Mouse (Mus musculus) hindbrain, embryonic 14.5 days (tissue): Measurements from ENCODE around the gene Gm10226. TPM values are rescaled to one million over a fixed set of nuclear protein-coding genes. Genes with fewer than 3 reads are reported as not detected.
"Not testable (repeated sequence)": the region's sequence is repeated elsewhere in the genome, so short reads cannot be mapped to it uniquely, and the experiment has no call there.

Experiments
- ATAC-seq: fragments of 200-750 bp; cut with Nextera tagmentation; 2 replicates; pipeline ENCODE4 v1.8.0; 2017; ENCODE audit warnings: moderate number of reproducible peaks, mild to moderate bottlenecking, moderate TSS enrichment, moderate library complexity; ENCODE audit not compliant: low FRiP score
- DNase-seq: peaks from one replicate; pipeline ENCODE4 v3.0.0-alpha.2; 2015; ENCODE audit warnings: low spot score
- H3K27ac ChIP-seq: fragments of 300-500 bp; sonication (generic); 2 replicates; pipeline ENCODE4 v1.5.1; 2014; ENCODE audit warnings: mild to moderate bottlenecking, moderate library complexity
- H3K27me3 ChIP-seq: fragments of 300-500 bp; sonication (generic); 2 replicates; pipeline ENCODE4 v1.6.1; 2014; ENCODE audit warnings: mild to moderate bottlenecking, low read length, mixed read lengths; ENCODE audit not compliant: control insufficient read depth, insufficient read depth
- H3K36me3 ChIP-seq: fragments of 300-500 bp; sonication (generic); replicated peaks from 2 replicates; pipeline ENCODE4 v1.6.1; 2014; ENCODE audit not compliant: control insufficient read depth, insufficient read depth
- H3K4me1 ChIP-seq: fragments of 300-500 bp; sonication (generic); replicated peaks from 2 replicates; pipeline ENCODE4 v1.6.1; 2014; ENCODE audit warnings: antibody characterized with exemption, low read length, mixed read lengths; ENCODE audit not compliant: control insufficient read depth, insufficient read depth
- H3K4me2 ChIP-seq: fragments of 300-500 bp; sonication (generic); replicated peaks from 2 replicates; pipeline ENCODE4 v1.6.1; 2014; ENCODE audit warnings: mild to moderate bottlenecking, moderate library complexity
- H3K4me3 ChIP-seq: fragments of 300-500 bp; sonication (generic); replicated peaks from 2 replicates; pipeline ENCODE4 v1.5.1; 2014; ENCODE audit warnings: mild to moderate bottlenecking, low read length
- H3K9ac ChIP-seq: fragments of 300-500 bp; sonication (generic); 2 replicates; pipeline ENCODE4 v1.6.1; 2014
- H3K9me3 ChIP-seq: fragments of 300-500 bp; sonication (generic); 2 replicates; pipeline ENCODE4 v1.6.1; 2016; ENCODE audit warnings: low read length; ENCODE audit not compliant: control insufficient read depth
- WGBS: fragments of 180-500 bp; shearing (Covaris S2); extraction: QIAGEN DNeasy Blood & Tissue Kit; methylation state at CpG from one replicate; pipeline ENCODE4 v1.1.7; 2014; 5-methylcytosine and 5-hydroxymethylcytosine counted together
- polyA plus RNA-seq: library from polyadenylated mRNA; unstranded; fragments of >200 nt; fragmentation: Nextera tagmentation; extraction: Ambion mirVana; gene quantifications from 2 replicates; pipeline ENCODE4 v1.2.1, GENCODE M21; 2014

Gene Gm10226
- polyA plus RNA-seq, result 23.8 and 24.2 TPM in 2 replicates

DNA sequence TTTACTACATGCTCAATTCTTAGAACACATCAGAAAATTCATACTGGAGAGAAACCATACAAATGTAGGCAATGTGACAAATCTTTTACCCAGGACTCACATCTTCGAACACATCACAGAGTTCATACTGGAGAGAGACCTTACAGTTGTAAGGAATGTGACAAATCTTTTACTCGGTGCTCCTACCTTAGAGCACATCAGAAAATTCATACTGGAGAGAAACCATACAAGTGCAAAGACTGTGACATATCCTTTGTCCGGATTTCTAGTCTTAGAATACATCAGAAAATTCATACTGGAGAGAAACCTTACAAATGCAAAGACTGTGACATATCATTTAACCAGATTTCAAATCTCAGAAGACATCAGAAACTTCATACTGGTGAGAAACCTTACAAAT lies at the start of gene Gm10226:
Gm10226 (plus strand) TSS at position 301 of the 400 bp plus-strand sequence.
- 91% methylated on average over 3 of the region's 3 CpGs for WGBS
- no peaks in the 10 kb centered on the region for H3K4me1 ChIP-seq
- ATAC-seq, result no peak
- H3K36me3 ChIP-seq, result peaks cover 60% of the 10 kb centered on the region
- no peak within 1 kb of the TSS for H3K27ac ChIP-seq
- H3K27me3 ChIP-seq, result no peaks in the 10 kb centered on the region
- no peaks in the 10 kb centered on the region for H3K9me3 ChIP-seq
- H3K4me3 ChIP-seq, result no peak within 1 kb of the TSS
- H3K9ac ChIP-seq, result no peak within 1 kb of the TSS
- no peak for DNase-seq
- H3K4me2 ChIP-seq, result no peak within 1 kb of the TSS

DNA sequence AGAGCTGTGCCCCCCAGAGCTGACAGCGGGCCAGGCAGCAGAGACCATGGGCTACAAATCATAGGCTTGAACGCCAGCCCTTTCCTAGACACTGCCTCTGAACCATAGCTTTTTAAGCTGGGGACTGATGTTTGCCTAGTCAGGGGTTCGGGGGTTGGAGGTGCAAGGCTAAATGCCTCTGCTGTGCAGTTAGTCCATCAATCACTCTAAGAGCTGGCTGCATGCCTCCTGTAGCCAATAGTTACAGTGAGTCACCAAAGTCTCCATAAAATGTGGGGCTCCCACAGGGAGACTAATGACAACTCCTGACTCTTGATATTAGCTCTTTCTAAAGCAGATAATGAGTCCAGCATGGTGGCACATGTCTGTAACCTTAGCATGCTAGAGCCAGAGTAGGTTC lies 42.9 kb upstream of the Gm10226 start:
- no peaks in the 10 kb centered on the region for H3K4me1 ChIP-seq
- DNase-seq, result no peak
- no peaks in the 10 kb centered on the region for H3K27me3 ChIP-seq
- no peak overlapping the region for H3K27ac ChIP-seq
- no peak for ATAC-seq
- no peak overlapping the region for H3K9ac ChIP-seq
- no peak overlapping the region for H3K4me2 ChIP-seq
- H3K36me3 ChIP-seq, result peaks cover 9% of the 10 kb centered on the region; the same call in 1 of the 2 replicates
- no peaks in the 10 kb centered on the region for H3K9me3 ChIP-seq
- H3K4me3 ChIP-seq, result no peak overlapping the region
- WGBS, result 62% methylated on average over 3 of the region's 3 CpGs

DNA sequence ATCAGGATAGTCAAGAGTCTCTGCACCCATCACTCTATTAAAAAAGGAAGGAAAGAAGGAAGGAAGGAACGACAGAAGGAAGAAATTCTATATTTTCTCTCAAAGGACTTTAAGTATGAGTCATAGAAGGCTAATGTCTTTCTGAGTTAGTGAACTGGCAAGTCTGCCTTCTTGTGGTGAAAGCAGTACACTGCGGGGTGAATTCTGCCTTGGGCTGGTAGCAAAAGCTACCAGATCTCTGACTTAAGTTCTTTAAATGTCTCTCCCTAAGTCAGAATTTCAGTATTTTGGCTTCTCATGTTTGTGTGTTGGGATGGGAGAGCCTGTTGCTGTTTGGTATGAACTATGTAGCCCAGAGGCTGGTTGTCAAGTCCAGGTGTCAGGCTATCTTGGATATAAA lies 41.7 kb upstream of the Gm10226 start:
- Histone ChIP-seq H3K4me3 (peak overlapping the region; percentile 43), H3K9me3 (no peaks in the 10 kb centered on the region), H3K4me2 (peak overlapping the region; percentile 66), H3K36me3 (peaks cover 9% of the 10 kb centered on the region; the same call in 1 of the 2 replicates), H3K27me3 (no peaks in the 10 kb centered on the region), H3K4me1 (no peaks in the 10 kb centered on the region), H3K9ac (peak overlapping the region; percentile 60), H3K27ac (peak overlapping the region; percentile 78)
- peak; percentile 42 for DNase-seq
- peak; percentile 36; the same call in 1 of the 2 replicates for ATAC-seq
- WGBS, result 37% methylated on average over 2 of the region's 2 CpGs

DNA sequence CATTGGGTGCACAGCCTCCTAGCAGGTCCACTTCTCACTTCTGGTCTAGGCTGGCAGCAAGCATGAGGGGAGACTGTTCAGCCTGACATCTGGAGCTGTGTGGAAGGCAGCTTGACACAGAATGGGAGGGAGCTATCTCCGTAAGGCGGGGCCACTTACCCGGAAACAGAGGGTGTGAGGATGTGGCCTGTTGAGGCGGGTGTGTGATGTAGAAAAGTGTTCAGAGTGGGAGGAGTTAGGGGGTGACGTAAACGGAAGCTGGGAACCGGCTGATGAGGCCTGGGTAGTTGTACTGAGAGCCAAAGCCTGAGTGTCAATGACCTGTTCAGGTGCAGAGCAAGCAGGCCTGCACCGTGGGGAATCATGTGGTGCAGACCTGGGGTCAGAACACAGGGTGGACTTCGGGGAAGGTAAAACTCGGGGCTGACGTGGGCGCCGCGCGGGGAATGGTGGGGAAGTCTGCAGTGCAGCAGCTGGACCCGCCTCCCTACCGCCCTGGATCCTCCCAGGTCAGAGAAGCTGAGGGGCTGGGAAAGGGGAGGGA lies 41.2 kb upstream of the Gm10226 start, which contains the start of gene Zfp983:
Zfp983 (plus strand) TSS at position 261 of the 544 bp plus-strand sequence.
- H3K4me1 ChIP-seq, result not testable (repeated sequence)
- peak within 1 kb of the TSS; percentile 66 for H3K4me2 ChIP-seq

DNA sequence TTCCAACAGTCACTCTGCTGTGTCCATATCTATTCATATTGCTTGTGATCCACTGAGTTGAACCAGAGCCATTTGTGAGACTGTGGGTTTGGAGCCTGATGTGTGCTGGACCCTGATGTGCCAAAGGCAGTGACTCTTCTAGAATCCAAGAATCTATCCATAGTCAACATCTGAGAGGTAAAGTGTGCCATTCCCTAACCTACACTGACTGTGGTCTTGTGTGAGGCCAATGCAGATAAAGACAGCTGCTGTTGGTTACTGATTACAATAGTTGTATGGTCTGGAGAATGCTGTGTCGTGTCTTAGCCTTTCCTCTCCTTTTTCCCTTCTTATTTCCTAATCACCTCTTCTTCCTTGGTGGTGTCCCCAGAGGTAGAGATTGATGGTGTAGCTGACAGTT lies 12.8 kb upstream of the Gm10226 start:
- not testable (repeated sequence) for DNase-seq, H3K27ac ChIP-seq, ATAC-seq, H3K36me3 ChIP-seq, H3K27me3 ChIP-seq, H3K4me2 ChIP-seq, H3K9ac ChIP-seq, H3K9me3 ChIP-seq, H3K4me3 ChIP-seq, H3K4me1 ChIP-seq
- 17% methylated on average over 1 of the region's 1 CpGs for WGBS

More for the DNA sequence above, 41.2 kb upstream of the Gm10226 start, which contains the start of gene Zfp983:
- WGBS, result under 1% methylated on average over 17 of the region's 17 CpGs
- ATAC-seq (peak; percentile 99), DNase-seq (peak; percentile 83)
- H3K36me3 ChIP-seq, H3K27me3 ChIP-seq, H3K9me3 ChIP-seq: not testable (repeated sequence)
- Histone ChIP-seq H3K9ac (peak within 1 kb of the TSS; percentile 60), H3K4me3 (peak within 1 kb of the TSS; percentile 43), H3K27ac (peak within 1 kb of the TSS; percentile 78)

DNA sequence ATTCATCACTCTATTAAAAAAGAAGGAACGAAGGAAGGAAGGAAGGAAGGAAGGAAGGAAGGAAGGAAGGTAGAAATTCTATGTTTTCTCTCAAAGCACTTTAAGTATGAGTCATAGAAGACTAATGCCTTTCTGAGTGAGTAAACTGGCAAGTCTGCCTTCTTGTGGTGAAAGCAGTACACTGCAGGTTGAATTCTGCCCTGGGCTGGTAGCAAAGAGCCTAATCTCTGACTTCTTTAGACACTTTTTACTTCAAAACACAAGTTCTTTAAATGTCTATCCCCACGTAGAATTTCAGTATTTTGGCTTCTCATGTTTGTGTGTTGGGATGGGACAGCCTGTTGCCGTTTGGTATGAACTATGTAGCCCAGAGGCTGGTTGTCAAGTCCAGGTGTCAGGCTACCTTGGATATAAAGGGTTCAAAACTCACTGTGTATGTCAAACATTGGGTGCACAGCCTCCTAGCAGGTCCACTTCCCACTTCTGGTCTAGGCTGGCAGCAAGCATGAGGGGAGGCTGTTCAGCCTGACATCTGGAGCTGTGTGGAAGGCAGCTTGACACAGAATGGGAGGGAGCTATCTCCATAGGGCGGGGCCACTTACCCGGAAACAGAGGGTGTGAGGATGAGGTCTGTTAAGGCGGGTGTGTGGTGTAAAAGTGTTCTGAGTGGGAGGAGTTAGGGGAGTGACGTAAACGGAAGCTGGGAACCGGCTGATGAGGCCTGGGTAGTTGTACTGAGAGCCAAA lies 12.2 kb upstream of the Gm10226 start:
- H3K36me3 ChIP-seq, result peaks cover under 1% of the 10 kb centered on the region; the same call in 1 of the 2 replicates
- H3K9ac ChIP-seq, result peak overlapping the region; percentile 60
- peak overlapping the region; percentile 66 for H3K4me2 ChIP-seq
- ATAC-seq (peak; percentile 99), DNase-seq (peak; percentile 81)
- H3K27me3 ChIP-seq, result no peaks in the 10 kb centered on the region
- no peaks in the 10 kb centered on the region for H3K9me3 ChIP-seq
- no peaks in the 10 kb centered on the region for H3K4me1 ChIP-seq
- H3K27ac ChIP-seq, result peak overlapping the region; percentile 79
- WGBS, result 6% methylated on average over 9 of the region's 9 CpGs
- H3K4me3 ChIP-seq, result peak overlapping the region; percentile 43

DNA sequence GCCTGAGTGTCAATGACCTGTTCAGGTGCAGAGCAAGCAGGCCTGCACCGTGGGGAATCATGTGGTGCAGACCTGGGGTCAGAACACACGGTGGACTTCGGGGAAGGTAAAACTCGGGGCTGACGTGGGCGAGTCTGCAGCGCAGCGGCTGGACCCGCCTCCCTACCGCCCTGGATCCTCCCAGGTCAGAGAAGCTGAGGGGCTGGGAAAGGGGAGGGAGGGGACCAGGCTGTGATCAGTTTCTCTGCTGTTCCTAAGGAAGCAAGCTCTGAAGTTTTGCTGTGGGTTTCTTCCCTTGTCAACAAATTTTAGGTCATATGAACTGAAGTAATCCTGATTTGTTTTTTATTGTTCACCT lies 11.7 kb upstream of the Gm10226 start:
- DNase-seq, H3K27me3 ChIP-seq, H3K9me3 ChIP-seq, H3K36me3 ChIP-seq, H3K4me1 ChIP-seq: not testable (repeated sequence)
- ATAC-seq, result peak; percentile 89; the same call in 1 of the 2 replicates
- WGBS, result 2% methylated on average over 10 of the region's 10 CpGs
- H3K4me2 ChIP-seq, result peak overlapping the region; percentile 66
- peak overlapping the region; percentile 43 for H3K4me3 ChIP-seq
- H3K9ac ChIP-seq, result peak overlapping the region; percentile 60
- H3K27ac ChIP-seq, result peak overlapping the region; percentile 79

DNA sequence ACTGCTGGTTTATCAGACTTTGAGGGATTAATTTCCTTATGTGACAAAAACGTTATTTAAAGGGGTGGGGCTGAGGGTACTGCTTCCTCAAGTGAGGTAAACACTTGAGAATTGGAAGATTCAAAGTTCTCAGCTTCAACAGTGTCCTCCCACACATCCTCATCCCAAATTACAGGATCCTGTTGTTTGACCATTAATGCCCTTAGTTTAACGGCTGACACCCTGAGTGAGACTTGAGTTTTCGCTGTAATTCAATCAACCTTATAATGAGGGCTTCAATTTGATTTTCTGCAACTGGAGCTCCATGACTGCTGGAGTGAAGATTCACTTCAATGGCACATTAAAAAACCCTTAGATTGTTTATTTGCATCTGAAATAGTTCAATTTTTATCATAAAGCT lies 1.7 kb downstream of the Gm10226 start:
- Histone ChIP-seq H3K4me1 (no peaks in the 10 kb centered on the region), H3K27me3 (no peaks in the 10 kb centered on the region), H3K9ac (no peak overlapping the region), H3K27ac (no peak overlapping the region), H3K4me3 (no peak overlapping the region), H3K4me2 (no peak overlapping the region), H3K36me3 (peaks cover 45% of the 10 kb centered on the region), H3K9me3 (no peaks in the 10 kb centered on the region)
- no peak for DNase-seq
- ATAC-seq, result no peak
- WGBS, result 82% methylated on average over 3 of the region's 3 CpGs

DNA sequence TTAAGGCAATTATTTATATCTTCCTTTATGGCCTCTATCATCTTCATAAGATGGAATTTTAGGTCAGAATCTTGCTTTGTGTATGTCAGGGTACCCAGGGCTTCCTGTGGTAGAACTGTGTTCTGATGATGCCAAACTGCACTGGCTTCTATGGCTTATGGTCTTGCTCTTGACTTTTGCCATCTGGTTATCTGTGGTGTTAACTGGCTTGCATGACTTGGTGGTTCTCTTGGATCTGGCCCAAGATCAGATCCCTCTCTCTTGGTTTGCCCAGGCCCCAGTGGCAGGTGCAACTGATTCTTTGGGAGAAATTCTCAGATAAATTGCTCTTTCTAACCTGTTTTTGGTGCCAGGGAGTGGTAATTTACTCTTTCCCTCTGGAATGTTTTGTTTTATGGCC lies 4.4 kb downstream of the Gm10226 start:
- H3K27ac ChIP-seq, result no peak overlapping the region
- H3K27me3 ChIP-seq, result no peaks in the 10 kb centered on the region
- DNase-seq (no peak), ATAC-seq (no peak)
- peaks cover 23% of the 10 kb centered on the region for H3K36me3 ChIP-seq
- no peak overlapping the region for H3K9ac ChIP-seq
- no peak overlapping the region for H3K4me3 ChIP-seq
- H3K4me1 ChIP-seq, result no peaks in the 10 kb centered on the region
- H3K4me2 ChIP-seq, result no peak overlapping the region
- H3K9me3 ChIP-seq, result no peaks in the 10 kb centered on the region
